Mouse (Mus musculus) intestine, embryonic 14.5 days (tissue): ENCODE measurements around the gene Mta1. TPM values are rescaled to one million over a fixed set of nuclear protein-coding genes. Genes with fewer than 3 reads are reported as not detected.
A peak's percentile ranks its signal among the peaks of the same experiment; 100 is the strongest.

Source experiments
- ATAC-seq: fragments of 200-750 bp; cut with Nextera tagmentation; replicated peaks from 2 replicates; pipeline ENCODE4 v1.8.0; 2017; ENCODE audit warnings: low read depth, moderate number of reproducible peaks, moderate TSS enrichment, moderate library complexity; ENCODE audit not compliant: low FRiP score, low TSS enrichment
- DNase-seq: peaks from one replicate; pipeline ENCODE4 v3.0.0-alpha.2; 2018; ENCODE audit warnings: low spot score
- H3K27ac ChIP-seq: fragments of 300-500 bp; sonication (generic); 2 replicates; pipeline ENCODE4 v1.5.1; 2014; ENCODE audit warnings: low read depth, mild to moderate bottlenecking, control low read depth
- H3K27me3 ChIP-seq: fragments of 300-500 bp; sonication (generic); replicated peaks from 2 replicates; pipeline ENCODE4 v1.6.1; 2014; ENCODE audit warnings: low read length, control low read depth; ENCODE audit not compliant: control insufficient read depth, insufficient read depth
- H3K36me3 ChIP-seq: fragments of 300-500 bp; sonication (generic); 2 replicates; pipeline ENCODE4 v1.6.1; 2014; ENCODE audit warnings: low read length, control low read depth; ENCODE audit not compliant: control insufficient read depth, insufficient read depth
- H3K4me1 ChIP-seq: fragments of 300-500 bp; sonication (generic); replicated peaks from 2 replicates; pipeline ENCODE4 v1.6.1; 2014; ENCODE audit warnings: low read length, control low read depth, mixed read lengths; ENCODE audit not compliant: control insufficient read depth, insufficient read depth
- H3K4me2 ChIP-seq: fragments of 300-500 bp; sonication (generic); 2 replicates; pipeline ENCODE4 v1.6.1; 2014; ENCODE audit warnings: low read length
- H3K4me3 ChIP-seq: fragments of 300-500 bp; sonication (generic); 2 replicates; pipeline ENCODE4 v1.5.1; 2014; ENCODE audit warnings: low read depth, low read length, control low read depth, mixed read lengths
- H3K9ac ChIP-seq: fragments of 300-500 bp; sonication (generic); 2 replicates; pipeline ENCODE4 v1.6.1; 2014; ENCODE audit warnings: mild to moderate bottlenecking, low read length
- H3K9me3 ChIP-seq: fragments of 300-500 bp; sonication (generic); 2 replicates; pipeline ENCODE4 v1.6.1; 2016; ENCODE audit warnings: low read length, control low read depth; ENCODE audit not compliant: control insufficient read depth
- WGBS: fragments of 180-500 bp; shearing (Covaris S2); extraction: QIAGEN DNeasy Blood & Tissue Kit; methylation state at CpG from one replicate; pipeline ENCODE4 v1.1.7; 2014; 5-methylcytosine and 5-hydroxymethylcytosine counted together
- polyA plus RNA-seq: library from polyadenylated mRNA; unstranded; fragments of >200 nt; fragmentation: Nextera tagmentation; extraction: Ambion mirVana; gene quantifications from 2 replicates; pipeline ENCODE4 v1.2.1, GENCODE M21; 2014

Gene Mta1
- polyA plus RNA-seq, 1 experiment from 2014 or later, result 17.6 TPM

- H3K4me1 ChIP-seq, result no peaks in the 10 kb centered on the region
- H3K4me2 ChIP-seq, result no peak overlapping the region
- ATAC-seq (no peak), DNase-seq (no peak)
- no peaks in the 10 kb centered on the region for H3K36me3 ChIP-seq
- WGBS, result 62% methylated on average over 3 of the region's 3 CpGs
- no peak overlapping the region for H3K27ac ChIP-seq
- H3K9me3 ChIP-seq, result no peaks in the 10 kb centered on the region
- no peaks in the 10 kb centered on the region for H3K27me3 ChIP-seq
- no peak overlapping the region for H3K4me3 ChIP-seq
- no peak overlapping the region for H3K9ac ChIP-seq
Measured at GRCm38 (mm10) chr12:113087276-113087675, 10.8 kb upstream of the Mta1 start.

- Histone ChIP-seq H3K27ac (no peak overlapping the region), H3K9me3 (no peaks in the 10 kb centered on the region), H3K4me1 (no peaks in the 10 kb centered on the region), H3K36me3 (no peaks in the 10 kb centered on the region), H3K27me3 (no peaks in the 10 kb centered on the region), H3K9ac (no peak overlapping the region), H3K4me2 (no peak overlapping the region), H3K4me3 (no peak overlapping the region)
- DNase-seq (no peak), ATAC-seq (no peak)
- WGBS, result 23% methylated on average over 4 of the region's 4 CpGs
Measured at GRCm38 (mm10) chr12:113088026-113088425, 10.1 kb upstream of the Mta1 start.

GRCm38 (mm10) chr12:113089107-113089506 is 9.0 kb upstream of the Mta1 start:
- Histone ChIP-seq H3K4me3 (no peak overlapping the region), H3K9ac (no peak overlapping the region), H3K4me1 (no peaks in the 10 kb centered on the region), H3K27ac (no peak overlapping the region), H3K36me3 (no peaks in the 10 kb centered on the region), H3K27me3 (no peaks in the 10 kb centered on the region), H3K4me2 (no peak overlapping the region), H3K9me3 (no peaks in the 10 kb centered on the region)
- DNase-seq, result no peak
- no peak for ATAC-seq
- WGBS, result 91% methylated on average over 6 of the region's 6 CpGs

DNA sequence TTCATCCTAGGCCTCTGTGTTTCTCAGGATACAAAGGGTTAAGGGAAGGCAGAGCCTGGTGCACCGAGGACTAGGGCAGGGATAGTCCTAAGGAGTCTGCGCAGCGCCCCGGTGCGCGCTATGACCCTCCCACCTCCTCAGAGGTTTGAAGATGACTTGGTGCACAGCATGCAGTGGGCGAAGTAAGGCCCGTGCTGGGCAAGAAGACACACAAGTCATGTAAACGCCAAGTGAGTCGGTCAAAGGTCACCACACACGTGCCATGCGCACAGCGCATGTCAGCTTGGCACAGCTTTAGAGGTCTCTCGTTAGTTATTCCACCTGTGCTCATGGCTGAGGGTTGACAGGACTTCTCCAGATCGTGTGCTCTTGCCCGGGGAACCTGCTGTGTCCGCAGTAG is 8.0 kb upstream of the Mta1 start:
- no peak overlapping the region for H3K27ac ChIP-seq
- H3K4me2 ChIP-seq, result no peak overlapping the region
- no peak for ATAC-seq
- no peak overlapping the region for H3K9ac ChIP-seq
- WGBS, result 80% methylated on average over 17 of the region's 17 CpGs
- no peak overlapping the region for H3K4me3 ChIP-seq
- no peaks in the 10 kb centered on the region for H3K4me1 ChIP-seq
- no peaks in the 10 kb centered on the region for H3K27me3 ChIP-seq
- H3K36me3 ChIP-seq, result no peaks in the 10 kb centered on the region
- H3K9me3 ChIP-seq, result no peaks in the 10 kb centered on the region
- DNase-seq, result no peak

GRCm38 (mm10) chr12:113097040-113097439 is 1.0 kb upstream of the Mta1 start:
- Histone ChIP-seq H3K27me3 (no peaks in the 10 kb centered on the region), H3K4me1 (peaks cover 26% of the 10 kb centered on the region), H3K9ac (no peak overlapping the region; the same call in 1 of the 2 replicates), H3K27ac (no peak overlapping the region), H3K36me3 (no peaks in the 10 kb centered on the region), H3K4me3 (no peak overlapping the region), H3K9me3 (no peaks in the 10 kb centered on the region), H3K4me2 (peak overlapping the region; percentile 84)
- no peak for DNase-seq
- WGBS, result 84% methylated on average over 5 of the region's 5 CpGs
- ATAC-seq, result no peak

DNA sequence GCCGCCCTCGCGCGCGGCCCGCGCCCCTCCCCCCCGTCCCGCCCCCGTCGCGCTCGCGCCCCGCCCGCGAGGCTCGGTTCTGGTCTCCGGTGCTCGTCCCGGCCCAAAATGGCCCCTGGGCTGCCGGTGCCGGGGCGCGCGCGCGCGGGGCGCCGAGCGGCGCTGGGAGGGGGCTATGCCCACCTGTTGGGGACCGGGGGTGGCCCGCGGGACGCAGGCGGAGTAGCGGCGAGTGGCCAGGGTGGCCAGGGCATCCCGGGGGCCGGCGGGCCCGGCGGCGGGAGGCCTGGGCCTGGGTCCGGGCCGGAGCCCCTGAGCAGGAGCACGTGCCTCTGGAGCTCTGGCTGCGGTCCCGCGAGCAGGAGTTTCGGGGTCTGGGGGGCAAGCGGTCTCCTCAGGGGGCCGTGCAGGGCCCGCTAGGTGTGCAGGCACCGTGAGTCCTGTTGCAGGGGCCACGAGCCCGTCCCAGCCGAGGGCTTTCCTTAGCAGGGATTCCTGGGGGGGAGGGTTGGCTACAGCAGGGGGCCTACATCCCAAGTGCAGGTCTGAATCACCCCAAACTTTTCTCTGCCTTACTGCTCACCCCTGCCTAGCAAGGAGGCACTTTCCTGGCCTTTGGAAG is 563 bp downstream of the Mta1 start:
- Histone ChIP-seq H3K4me2 (peak overlapping the region; percentile 76), H3K27me3 (no peaks in the 10 kb centered on the region), H3K9me3 (no peaks in the 10 kb centered on the region), H3K36me3 (no peaks in the 10 kb centered on the region), H3K27ac (peak overlapping the region; percentile 79), H3K9ac (peak overlapping the region; percentile 98), H3K4me1 (peaks cover 26% of the 10 kb centered on the region), H3K4me3 (peak overlapping the region; percentile 94)
- 0 out of 2 replicates have a peak, but pooled peaks have one; percentile 3 for ATAC-seq
- DNase-seq, result peak; percentile 68
- WGBS, result 2% methylated on average over 52 of the region's 60 CpGs

- Histone ChIP-seq H3K27me3 (no peaks in the 10 kb centered on the region), H3K27ac (no peak overlapping the region), H3K4me2 (peak overlapping the region; percentile 76), H3K4me3 (peak overlapping the region; percentile 94), H3K9me3 (no peaks in the 10 kb centered on the region), H3K36me3 (no peaks in the 10 kb centered on the region), H3K4me1 (peaks cover 26% of the 10 kb centered on the region), H3K9ac (peak overlapping the region; percentile 98)
- DNase-seq (no peak), ATAC-seq (no peak)
- WGBS, result 17% methylated on average over 6 of the region's 6 CpGs
Measured at GRCm38 (mm10) chr12:113099470-113100237, 1.6 kb downstream of the Mta1 start.

DNA sequence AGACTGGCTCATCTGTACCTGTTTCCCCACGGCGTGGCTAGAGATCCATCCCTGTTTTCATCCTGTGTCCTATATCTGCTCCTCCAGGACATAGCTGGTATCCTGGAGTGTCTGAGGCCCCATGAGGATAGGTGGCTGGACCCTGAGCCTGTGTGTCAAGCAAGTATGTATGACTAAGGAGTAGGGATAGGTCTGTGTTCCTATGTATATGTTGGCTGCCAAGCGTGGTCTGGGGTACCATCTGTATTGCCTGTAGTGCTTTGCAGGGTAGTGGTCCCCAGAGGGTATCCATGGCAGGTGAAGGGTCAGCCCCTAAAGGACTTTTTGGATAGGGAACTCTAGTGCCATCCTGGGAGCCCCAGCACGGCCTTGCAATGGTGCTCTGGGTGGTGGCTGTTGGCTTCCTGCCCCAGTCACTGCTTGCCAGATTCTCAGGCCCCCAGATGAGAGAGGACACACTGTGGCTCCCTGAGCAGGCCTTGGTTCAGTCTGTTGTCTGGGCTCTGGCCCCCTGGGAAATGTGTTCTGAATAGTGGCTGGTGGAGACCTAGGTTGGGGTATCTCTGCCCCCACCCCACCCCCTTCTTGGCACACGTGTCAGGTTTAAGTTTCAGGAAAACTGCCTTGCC is 2.5 kb downstream of the Mta1 start:
- 83% methylated on average over 5 of the region's 5 CpGs for WGBS
- H3K4me1 ChIP-seq, result peaks cover 26% of the 10 kb centered on the region
- no peak overlapping the region for H3K9ac ChIP-seq
- no peak overlapping the region for H3K4me3 ChIP-seq
- H3K27ac ChIP-seq, result no peak overlapping the region
- H3K36me3 ChIP-seq, result no peaks in the 10 kb centered on the region
- no peaks in the 10 kb centered on the region for H3K27me3 ChIP-seq
- no peak for ATAC-seq
- no peak overlapping the region for H3K4me2 ChIP-seq
- no peak for DNase-seq
- H3K9me3 ChIP-seq, result no peaks in the 10 kb centered on the region
